In the genomic region with DNA sequence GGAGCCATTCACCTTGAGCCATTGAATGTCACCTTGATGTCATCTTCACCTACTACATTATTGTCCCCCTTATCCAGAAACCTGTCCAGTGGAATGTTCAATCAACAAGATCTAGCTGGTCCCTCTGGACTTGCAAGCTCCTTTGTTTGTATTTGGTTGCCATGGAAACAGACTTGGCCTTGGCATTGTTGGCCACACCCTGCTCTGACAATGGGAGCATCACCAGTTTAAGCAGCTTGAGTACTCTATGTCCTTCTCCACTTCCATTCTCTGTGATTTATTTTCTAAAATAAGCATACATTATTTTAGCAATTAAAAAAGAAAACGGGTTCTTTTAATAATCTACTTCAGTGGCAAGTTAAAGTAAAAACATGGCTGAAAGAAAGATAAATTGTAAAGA, we compare ENCODE assay signal across 15 mouse cellular contexts.
DNase-seq lines count a peak whose midpoint lies in the region; TF ChIP-seq lines count a peak whose summit lies in the region.
"Had no signal": no experiment of that assay in that cellular context is flagged by ENCODE, and none has a peak within 500 bp of the region (broad histone marks: within the 10 kb centered on the region; RNA-seq: fewer than 3 reads in every experiment).

No protein-coding gene starts in this region.

- peak; percentile 22 for DNase-seq in gastrocnemius, adult 18-20 months (ENCODE audit: low spot score)
- no peak for DNase-seq in gastrocnemius, adult 2 months
- peak; percentile 35 for DNase-seq in 3T3-L1 (ENCODE audit: low read depth, low spot score)
- DNase-seq in MN1 (ENCODE audit: low spot score) = peak; percentile 9
- peak; percentile 39 for DNase-seq in embryo, embryonic 11 days
- no peak for DNase-seq in layer of hippocampus, adult 2 months (ENCODE audit: low spot score in 2 of 2)
- no peak for DNase-seq in heart, postnatal 4 days
- DNase-seq: adrenal gland, postnatal 25 days; cerebellum, adult 8-10 months; heart, adult 2 months; lung, embryonic 14.5 days had no signal

- TF ChIP-seq CTCF in gastrocnemius, adult 2 months (IDR thresholded peaks at IDR 0.05) = no peak
- no peak for TF ChIP-seq CTCF in layer of hippocampus, adult 2 months (conservative IDR thresholded peaks at IDR 0.05)

- H3K4me3 ChIP-seq in gastrocnemius, adult 2 months = no peak overlapping the region
- H3K4me3 ChIP-seq in layer of hippocampus, adult 2 months = no peak overlapping the region
- H3K4me3 ChIP-seq: forebrain, embryonic 15.5 days; heart, adult 2 months; hindbrain, embryonic 12.5 days; megakaryocyte, embryonic 14.5 days; neural tube, embryonic 13.5 days had no signal

- H3K27ac ChIP-seq in gastrocnemius, adult 2 months = no peak overlapping the region
- no peak overlapping the region for H3K27ac ChIP-seq in layer of hippocampus, adult 2 months
- H3K27ac ChIP-seq: forebrain, embryonic 15.5 days; heart, adult 2 months; hindbrain, embryonic 12.5 days; neural tube, embryonic 13.5 days had no signal

- intact Hi-C loops in gastrocnemius, adult 2 months (cut with DNase I) = no loop called here

Comparison
In these comparisons a context has a peak if more than half of its experiments do, and no peak if none do; other contexts are left out.
1. DNase-seq: peak in gastrocnemius, adult 18-20 months (single experiment), 3T3-L1 (single experiment), MN1 (single experiment) and embryo, embryonic 11 days (single experiment); none in gastrocnemius, adult 2 months (single experiment), layer of hippocampus, adult 2 months (0 of 2) and heart, postnatal 4 days (single experiment).